Mouse (Mus musculus) E14TG2a.4 (cell line): Measurements from ENCODE around the gene Mkln1.

Source experiments
- CTCF ChIP-seq: conservative IDR thresholded peaks from 2 replicates; pipeline ENCODE4 v1.5.1; 2014; ENCODE audit warnings: low read length
- NANOG ChIP-seq: IDR thresholded peaks from 2 replicates; pipeline ENCODE4 v1.6.1; 2014; ENCODE audit warnings: borderline replicate concordance, low read length, mixed read lengths
- POU5F1 ChIP-seq: IDR thresholded peaks from 2 replicates; pipeline ENCODE4 v1.6.1; 2014; ENCODE audit warnings: low read length, borderline replicate concordance

GRCm38 (mm10) chr6:31517681-31518337 is 119.3 kb downstream of the Mkln1 start:
- TF ChIP-seq CTCF, result no peak
- TF ChIP-seq NANOG, result no peak
- no peak for TF ChIP-seq POU5F1
